Mouse (Mus musculus): ENCODE measurements around the gene Sidt1.

Gene Sidt1

GRCm38 (mm10) chr16:44332861-44333284 lies at the start of gene Sidt1:
Sidt1 (minus strand) TSS chr16:44333196.
- in situ Hi-C loops (cut with MboI, MseI) = loop anchor here (25.0 kb wide), 1 partner anchor 1404 kb away; the partner anchor contains the start of gene Abhd10

GRCm38 (mm10) chr16:44381578-44381977 lies 48.6 kb upstream of the Sidt1 start:
- in situ Hi-C loops (cut with MboI, MseI) = no loop called here

- in situ Hi-C loops (cut with MboI, MseI) = no loop called here
Measured at GRCm38 (mm10) chr16:44380006-44380405, 47.0 kb upstream of the Sidt1 start.

- in situ Hi-C loops (cut with MboI, MseI) = no loop called here
Measured at GRCm38 (mm10) chr16:44375459-44375858, 42.5 kb upstream of the Sidt1 start.

GRCm38 (mm10) chr16:44365522-44365921 lies 32.5 kb upstream of the Sidt1 start:
- in situ Hi-C loops (cut with MboI, MseI) = no loop called here

GRCm38 (mm10) chr16:44361921-44362890 lies 29.2 kb upstream of the Sidt1 start:
- in situ Hi-C loops (cut with MboI, MseI) = loop anchor here (5.0 kb wide), 1 partner anchor 120 kb away; no protein-coding TSS in a partner anchor

- in situ Hi-C loops (cut with MboI, MseI) = no loop called here
Measured at GRCm38 (mm10) chr16:44357571-44358268, 24.7 kb upstream of the Sidt1 start.

GRCm38 (mm10) chr16:44356291-44356690 lies 23.3 kb upstream of the Sidt1 start:
- in situ Hi-C loops (cut with MboI, MseI) = no loop called here

- in situ Hi-C loops (cut with MboI, MseI) = loop anchor here (25.0 kb wide), 1 partner anchor 1387 kb away; the partner anchor contains the start of gene Abhd10
Measured at GRCm38 (mm10) chr16:44349801-44350397, 16.9 kb upstream of the Sidt1 start.

GRCm38 (mm10) chr16:44347071-44347901 lies 14.3 kb upstream of the Sidt1 start, which contains the start of gene Spice1:
Spice1 (plus strand) TSS chr16:44347121.
- in situ Hi-C loops (cut with MboI, MseI) = loop anchor here (25.0 kb wide), 1 partner anchor 1390 kb away; the partner anchor contains the start of gene Abhd10

- in situ Hi-C loops (cut with MboI, MseI) = loop anchor here (25.0 kb wide), 1 partner anchor 1400 kb away; the partner anchor contains the start of gene Abhd10
Measured at GRCm38 (mm10) chr16:44337541-44337940, 4.5 kb upstream of the Sidt1 start.

GRCm38 (mm10) chr16:44331995-44332860 lies 768 bp downstream of the Sidt1 start:
- in situ Hi-C loops (cut with MboI, MseI) = loop anchor here (25.0 kb wide), 1 partner anchor 1405 kb away; the partner anchor contains the start of gene Abhd10

- in situ Hi-C loops (cut with MboI, MseI) = loop anchor here (25.0 kb wide), 1 partner anchor 1406 kb away; the partner anchor contains the start of gene Abhd10
Measured at GRCm38 (mm10) chr16:44331671-44331994, 1.4 kb downstream of the Sidt1 start.

GRCm38 (mm10) chr16:44331154-44331553 lies 1.8 kb downstream of the Sidt1 start:
- in situ Hi-C loops (cut with MboI, MseI) = loop anchor here (25.0 kb wide), 1 partner anchor 1406 kb away; the partner anchor contains the start of gene Abhd10

- in situ Hi-C loops (cut with MboI, MseI) = loop anchor here (25.0 kb wide), 1 partner anchor 1407 kb away; the partner anchor contains the start of gene Abhd10
Measured at GRCm38 (mm10) chr16:44330657-44331056, 2.3 kb downstream of the Sidt1 start.

- in situ Hi-C loops (cut with MboI, MseI) = loop anchor here (25.0 kb wide), 1 partner anchor 1409 kb away; the partner anchor contains the start of gene Abhd10
Measured at GRCm38 (mm10) chr16:44328644-44329043, 4.4 kb downstream of the Sidt1 start.

GRCm38 (mm10) chr16:44320232-44320631 lies 12.8 kb downstream of the Sidt1 start:
- in situ Hi-C loops (cut with MboI, MseI) = no loop called here

- in situ Hi-C loops (cut with MboI, MseI) = no loop called here
Measured at GRCm38 (mm10) chr16:44316350-44316749, 16.6 kb downstream of the Sidt1 start.

- in situ Hi-C loops (cut with MboI, MseI) = no loop called here
Measured at GRCm38 (mm10) chr16:44313422-44313821, 19.6 kb downstream of the Sidt1 start.
